Mouse (Mus musculus) olfactory bulb, adult 2 months (tissue): ENCODE results near the gene Coq5. TPM values are rescaled to one million over a fixed set of nuclear protein-coding genes. Genes with fewer than 3 reads are reported as not detected.
A peak's percentile ranks its signal among the peaks of the same experiment; 100 is the strongest.

Experiments
- H3K27ac ChIP-seq: fragments of 200-500 bp; 2 replicates; pipeline ENCODE4 v1.5.1; 2012; ENCODE audit warnings: low read depth, low read length; ENCODE audit not compliant: insufficient read depth
- H3K4me1 ChIP-seq: fragments of 200-500 bp; 2 replicates; pipeline ENCODE4 v1.6.1; 2012; ENCODE audit warnings: low read length; ENCODE audit not compliant: control insufficient read depth, insufficient read depth
- H3K4me3 ChIP-seq: fragments of 200-500 bp; 2 replicates; pipeline ENCODE4 v1.5.1; 2012; ENCODE audit warnings: mild to moderate bottlenecking, low read depth, low read length, moderate library complexity; ENCODE audit not compliant: insufficient read depth
- CTCF ChIP-seq: fragments of 200-500 bp; IDR thresholded peaks from 2 replicates; pipeline ENCODE4 v1.5.1; 2012; ENCODE audit warnings: low read depth, mild to moderate bottlenecking, low read length, moderate library complexity; ENCODE audit not compliant: insufficient read depth
- POLR2A ChIP-seq: fragments of 200-500 bp; IDR thresholded peaks from 2 replicates; pipeline ENCODE4 v1.6.1; 2012; ENCODE audit warnings: mild to moderate bottlenecking, low read depth, low read length, moderate library complexity; ENCODE audit not compliant: insufficient read depth
- WGBS: fragments of 180-500 bp; shearing (Covaris S2); methylation state at CpG from one replicate; pipeline ENCODE4 v1.1.7; 2018; 5-methylcytosine and 5-hydroxymethylcytosine counted together
- polyA plus RNA-seq: library from polyadenylated mRNA; stranded (reverse); fragments of >200 nt; gene quantifications from 2 replicates; pipeline ENCODE4 v1.2.4, GENCODE M21; 2012; ENCODE audit warnings: low replicate concordance; ENCODE audit not compliant: missing spikeins, insufficient read depth, insufficient read length

The Coq5 gene
- polyA plus RNA-seq, 1 experiment = not detected

- 87% methylated on average over 14 of the region's 14 CpGs for whole genome bisulfite sequencing
- Histone ChIP-seq H3K4me1 (peaks cover 21% of the 10 kb centered on the region), H3K27ac (no peak overlapping the region)
Observed at GRCm38 (mm10) chr5:115262502-115263291, 16.8 kb upstream of the Coq5 start.

GRCm38 (mm10) chr5:115266340-115266739 is 13.1 kb upstream of the Coq5 start:
- Histone ChIP-seq H3K4me1 (peaks cover 15% of the 10 kb centered on the region), H3K4me3 (no peak overlapping the region), H3K27ac (no peak overlapping the region)
- no peak for TF ChIP-seq CTCF
- TF ChIP-seq POLR2A = no peak
- WGBS = 82% methylated on average over 5 of the region's 5 CpGs

More at GRCm38 (mm10) chr5:115262502-115263291, 16.8 kb upstream of the Coq5 start:
- TF ChIP-seq POLR2A (no peak), CTCF (no peak)
- no peak overlapping the region for H3K4me3 ChIP-seq

GRCm38 (mm10) chr5:115266787-115267468 is 12.5 kb upstream of the Coq5 start:
- Histone ChIP-seq H3K4me3 (no peak overlapping the region), H3K4me1 (peaks cover 15% of the 10 kb centered on the region), H3K27ac (no peak overlapping the region)
- TF ChIP-seq CTCF = no peak
- no peak for TF ChIP-seq POLR2A
- WGBS = 74% methylated on average over 8 of the region's 8 CpGs

DNA sequence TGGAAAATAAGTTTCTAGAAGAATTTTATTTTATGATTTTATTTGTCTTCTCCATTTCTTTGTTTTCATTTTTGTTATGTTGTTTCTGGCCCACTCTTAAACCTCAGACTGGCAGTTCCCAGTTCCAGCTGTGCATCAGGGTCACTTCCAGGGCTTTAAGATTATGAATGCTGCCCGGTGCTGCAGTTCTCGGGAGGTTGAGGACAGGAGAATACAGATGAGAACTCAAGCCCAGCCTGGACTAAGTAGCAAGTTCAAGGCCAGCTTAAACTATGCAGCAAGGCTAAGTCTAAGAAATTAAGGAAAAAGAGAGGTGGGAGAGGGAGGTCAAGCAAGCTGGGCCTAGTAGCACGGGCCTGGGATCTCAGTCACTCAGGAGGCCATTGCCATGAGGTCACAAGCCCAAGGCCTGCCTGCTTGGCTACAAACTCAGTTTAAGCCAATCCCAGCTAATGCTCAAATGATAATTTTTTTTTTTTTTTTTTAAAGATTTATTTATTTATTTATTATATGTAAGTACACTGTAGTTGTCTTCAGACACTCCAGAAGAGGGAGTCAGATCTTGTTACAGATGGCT is 11.9 kb upstream of the Coq5 start:
- WGBS = 61% methylated on average over 3 of the region's 3 CpGs
- peaks cover 13% of the 10 kb centered on the region for H3K4me1 ChIP-seq
- H3K4me3 ChIP-seq = no peak overlapping the region
- no peak overlapping the region for H3K27ac ChIP-seq
- TF ChIP-seq POLR2A = no peak
- TF ChIP-seq CTCF = no peak

DNA sequence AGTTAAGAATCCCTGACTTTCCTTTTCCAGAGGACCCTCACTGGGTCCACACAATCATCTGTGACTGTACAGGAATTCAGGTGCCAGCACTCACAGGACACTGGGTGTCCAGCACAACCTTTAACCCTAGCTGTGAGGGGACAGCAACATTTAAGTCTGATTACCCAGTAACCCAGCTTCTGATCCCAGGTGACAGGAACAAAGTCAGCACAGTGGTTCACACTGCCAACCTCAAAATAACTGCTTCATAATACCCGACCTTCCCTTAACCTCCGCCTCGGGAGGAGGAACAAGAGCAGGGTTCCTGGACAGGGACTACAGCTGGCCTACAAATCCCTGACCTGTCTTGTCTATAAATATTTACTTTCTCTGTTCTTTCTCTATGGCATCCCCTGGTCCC is 11.2 kb upstream of the Coq5 start:
- H3K4me3 ChIP-seq = no peak overlapping the region
- no peak for TF ChIP-seq CTCF
- TF ChIP-seq POLR2A = no peak
- 54% methylated on average over 3 of the region's 3 CpGs for WGBS

GRCm38 (mm10) chr5:115269969-115270368 is 9.5 kb upstream of the Coq5 start:
- TF ChIP-seq CTCF (no peak), POLR2A (no peak)
- Histone ChIP-seq H3K4me1 (peaks cover 12% of the 10 kb centered on the region), H3K4me3 (no peak overlapping the region), H3K27ac (no peak overlapping the region)
- WGBS = 87% methylated on average over 1 of the region's 1 CpGs

More for the DNA sequence above, 11.2 kb upstream of the Coq5 start:
- no peak overlapping the region for H3K27ac ChIP-seq
- H3K4me1 ChIP-seq = peaks cover 12% of the 10 kb centered on the region

DNA sequence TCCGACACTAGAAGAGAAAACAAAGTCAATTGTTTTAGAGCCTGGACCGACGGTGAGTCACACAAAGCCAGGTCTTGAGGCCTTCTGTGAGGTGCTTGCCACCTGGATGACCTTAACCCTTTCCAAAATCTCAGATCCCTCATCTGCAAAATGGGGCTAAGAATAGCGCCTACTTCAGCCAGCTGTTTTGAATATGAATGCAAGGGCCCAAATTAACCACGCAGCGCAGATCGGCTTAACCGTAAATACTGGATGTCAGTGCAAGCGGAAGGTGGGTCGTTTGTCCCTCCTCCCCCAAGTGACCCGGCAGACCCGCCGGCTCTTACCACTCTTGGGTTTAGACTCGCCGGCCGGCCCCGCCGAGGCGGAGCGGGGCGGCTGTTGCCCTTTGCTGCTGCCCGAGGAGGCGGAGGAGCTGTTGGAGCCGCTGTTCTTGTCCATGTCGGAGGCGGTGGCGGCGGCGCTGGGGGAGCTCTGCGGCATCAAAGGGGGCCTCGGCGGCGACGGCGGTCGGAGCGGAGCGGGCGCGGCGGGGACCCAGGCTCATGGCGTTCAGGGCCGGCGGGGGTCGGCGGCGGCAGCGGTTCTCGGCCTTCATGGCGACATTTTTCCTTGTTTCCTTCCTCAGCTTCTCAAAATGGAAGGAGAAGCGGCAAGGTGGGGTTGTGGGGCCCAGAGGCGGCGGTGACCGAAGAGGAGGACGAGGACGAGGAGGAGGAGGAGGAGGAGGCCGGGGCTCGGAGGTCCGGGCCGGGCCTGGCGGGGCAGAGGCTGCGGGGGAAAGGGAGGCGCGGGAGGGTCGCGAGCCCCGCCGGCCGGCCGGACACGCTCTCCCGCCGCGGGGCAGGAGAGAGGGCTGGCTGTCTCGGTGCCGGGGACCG is 7.3 kb upstream of the Coq5 start:
- Histone ChIP-seq H3K4me3 (peak overlapping the region; percentile 87), H3K27ac (peak overlapping the region; percentile 77), H3K4me1 (peaks cover 7% of the 10 kb centered on the region)
- TF ChIP-seq POLR2A = no peak
- TF ChIP-seq CTCF = no peak
- under 1% methylated on average over 76 of the region's 77 CpGs for WGBS

DNA sequence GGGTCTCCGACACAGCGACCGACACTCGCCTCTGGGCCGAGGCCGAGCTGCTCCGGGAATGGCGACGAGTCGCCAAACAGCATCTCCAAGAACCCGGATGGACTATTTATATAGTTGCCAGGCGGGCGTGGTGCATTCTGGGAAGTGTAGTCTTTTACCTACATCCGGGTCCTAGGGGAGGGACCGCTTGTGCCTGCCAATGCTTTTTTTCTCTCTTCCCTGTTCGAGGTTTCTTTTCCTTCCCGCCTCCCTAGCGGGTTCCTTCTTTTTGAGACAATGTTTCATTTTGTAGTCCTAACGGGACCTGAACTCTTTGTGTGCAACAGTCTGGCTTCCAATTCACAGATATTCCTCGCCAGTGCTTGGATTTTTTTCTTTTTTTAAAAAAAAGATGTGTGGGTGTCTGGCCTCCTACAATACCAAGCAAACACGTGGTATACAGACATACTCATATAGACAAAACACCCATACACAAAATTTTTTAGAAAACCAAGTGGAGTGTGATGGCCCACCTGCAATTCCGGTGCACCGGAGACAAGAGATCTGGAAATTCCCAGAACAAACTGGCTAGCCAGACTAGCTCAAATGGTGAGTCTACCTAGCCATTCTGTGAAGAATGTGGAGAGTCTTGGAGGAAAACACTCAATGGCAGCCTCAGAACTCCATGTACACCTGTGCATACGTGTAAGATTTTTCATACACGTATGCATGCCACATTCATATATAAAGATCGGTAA is 6.5 kb upstream of the Coq5 start, which contains the start of gene Rnf10:
Gene Rnf10, minus strand, starts transcription at position 87 of the 737 bp plus-strand sequence.
- 10% methylated on average over 26 of the region's 26 CpGs for WGBS
- Histone ChIP-seq H3K4me3 (peak within 1 kb of the TSS; percentile 87), H3K27ac (peak within 1 kb of the TSS; percentile 77), H3K4me1 (0 out of 2 replicates have a peak, but pooled peaks cover 3% of the 10 kb centered on the region)
- TF ChIP-seq CTCF (no peak), POLR2A (peak; percentile 99)
